In genomic region chr8:25358539-25359165, GRCm38 (mm10) we compare ENCODE assay signal across 12 mouse cellular contexts.
A peak's percentile ranks its signal among the peaks of the same experiment; 100 is the strongest.
DNase-seq lines count a peak whose midpoint lies in the region; ATAC-seq lines count a peak whose summit lies in the region.
"Had no signal": no experiment of that assay in that cellular context is flagged by ENCODE, and none has a peak within 500 bp of the region (broad histone marks: within the 10 kb centered on the region; RNA-seq: fewer than 3 reads in every experiment).

No protein-coding gene starts in this region.

- H3K36me3 ChIP-seq in hindbrain, embryonic 15.5 days: no peaks in the 10 kb centered on the region
- H3K36me3 ChIP-seq in hindbrain, embryonic 11.5 days (ENCODE audit: control insufficient read depth, insufficient read depth, low read length): no peaks in the 10 kb centered on the region
- H3K36me3 ChIP-seq: heart, embryonic 10.5 days; midbrain, embryonic 13.5 days had no signal

- H3K4me1 ChIP-seq in hindbrain, embryonic 15.5 days (replicated peaks): peaks cover 10% of the 10 kb centered on the region
- H3K4me1 ChIP-seq in hindbrain, embryonic 11.5 days (replicated peaks; ENCODE audit: control insufficient read depth, insufficient read depth, low read length): no peaks in the 10 kb centered on the region

- H3K9me3 ChIP-seq in hindbrain, embryonic 15.5 days: no peaks in the 10 kb centered on the region
- no peaks in the 10 kb centered on the region for H3K9me3 ChIP-seq in hindbrain, embryonic 11.5 days (ENCODE audit: control insufficient read depth, low read length)
- H3K9me3 ChIP-seq: heart, embryonic 10.5 days; midbrain, embryonic 13.5 days had no signal

- H3K4me2 ChIP-seq in hindbrain, embryonic 15.5 days: no peak overlapping the region
- H3K4me2 ChIP-seq in hindbrain, embryonic 11.5 days (replicated peaks; ENCODE audit: low read depth, low read length): no peak overlapping the region
- H3K4me2 ChIP-seq: midbrain, embryonic 13.5 days had no signal

- 68% methylated on average over 12 of the region's 12 CpGs for WGBS in hindbrain, embryonic 15.5 days
- WGBS in hindbrain, embryonic 11.5 days: 93% methylated on average over 12 of the region's 12 CpGs

- H3K27me3 ChIP-seq in hindbrain, embryonic 15.5 days: no peaks in the 10 kb centered on the region
- peaks cover 7% of the 10 kb centered on the region for H3K27me3 ChIP-seq in hindbrain, embryonic 11.5 days (ENCODE audit: control insufficient read depth, insufficient read depth, low read length)

- peak; percentile 81; the same call in 1 of the 2 replicates for ATAC-seq in hindbrain, embryonic 15.5 days (ENCODE audit: low FRiP score, low read depth)
- no peak for ATAC-seq in hindbrain, embryonic 11.5 days (ENCODE audit: low FRiP score)
- ATAC-seq: midbrain, embryonic 13.5 days had no signal

- no peak for DNase-seq in hindbrain, embryonic 11.5 days (ENCODE audit: low spot score)
- peak; percentile 65 to 73 for DNase-seq in cerebellum, postnatal 25 days
- DNase-seq in layer of hippocampus, postnatal 14 days (ENCODE audit: low spot score in 2 of 2): peak; percentile 70 to 92
- peak; percentile 29 for DNase-seq in right cerebral cortex, postnatal 14 days
- DNase-seq in yolk sac, embryonic 10.5 days (ENCODE audit: low spot score): no peak
- no peak for DNase-seq in liver
- no peak for DNase-seq in spleen, postnatal 4 days (ENCODE audit: low spot score in 2 of 2)
- DNase-seq: kidney, adult 2 months had no signal

- no peak overlapping the region for H3K27ac ChIP-seq in hindbrain, embryonic 15.5 days (replicated peaks)
- H3K27ac ChIP-seq in hindbrain, embryonic 11.5 days (ENCODE audit: low read depth, low read length): no peak overlapping the region
- H3K27ac ChIP-seq: heart, embryonic 10.5 days; liver, embryonic 14.5 days; midbrain, embryonic 13.5 days had no signal

- H3K9ac ChIP-seq in hindbrain, embryonic 15.5 days: no peak overlapping the region
- no peak overlapping the region for H3K9ac ChIP-seq in hindbrain, embryonic 11.5 days (ENCODE audit: low read depth, low read length)
- H3K9ac ChIP-seq: liver, embryonic 14.5 days; midbrain, embryonic 13.5 days had no signal

- H3K4me3 ChIP-seq in hindbrain, embryonic 15.5 days: no peak overlapping the region
- no peak overlapping the region for H3K4me3 ChIP-seq in hindbrain, embryonic 11.5 days (ENCODE audit: low read depth, low read length)
- H3K4me3 ChIP-seq: heart, embryonic 10.5 days; midbrain, embryonic 13.5 days had no signal

Comparison
In these comparisons a context has a peak if more than half of its experiments do, and no peak if none do; other contexts are left out.
1. DNase-seq: peak in cerebellum, postnatal 25 days (2 of 2), layer of hippocampus, postnatal 14 days (2 of 2) and right cerebral cortex, postnatal 14 days (single experiment); none in hindbrain, embryonic 11.5 days (single experiment), yolk sac, embryonic 10.5 days (single experiment), liver (single experiment) and spleen, postnatal 4 days (0 of 2).